Mouse (Mus musculus) fibroblast of lung, adult 2 months (primary cell): ENCODE results near the gene Dnajb4.

Experiments
- DNase-seq: peaks from one replicate; pipeline ENCODE4 v3.0.0-alpha.2; 2011; ENCODE audit warnings: low read depth

Gene Dnajb4

GRCm38 (mm10) chr3:152209967-152210634, at the start of gene Dnajb4, which contains the start of gene Fubp1:
Dnajb4 (minus strand) TSS chr3:152210302.
Fubp1 (plus strand) TSS chr3:152210422.
- DNase-seq: peak; percentile 97

- peak; percentile 59 for DNase-seq
Observed at GRCm38 (mm10) chr3:152259409-152259808, 49.3 kb upstream of the Dnajb4 start.

GRCm38 (mm10) chr3:152257528-152257927, 47.4 kb upstream of the Dnajb4 start:
- DNase-seq: no peak

- no peak for DNase-seq
Observed at GRCm38 (mm10) chr3:152250487-152250886, 40.4 kb upstream of the Dnajb4 start.

- DNase-seq: no peak
Observed at GRCm38 (mm10) chr3:152247708-152248107, 37.6 kb upstream of the Dnajb4 start.

GRCm38 (mm10) chr3:152245273-152245910, 35.3 kb upstream of the Dnajb4 start:
- DNase-seq: no peak

- no peak for DNase-seq
Observed at GRCm38 (mm10) chr3:152243304-152243703, 33.2 kb upstream of the Dnajb4 start.

- no peak for DNase-seq
Observed at GRCm38 (mm10) chr3:152241098-152241497, 31.0 kb upstream of the Dnajb4 start.

- no peak for DNase-seq
Observed at GRCm38 (mm10) chr3:152239592-152239991, 29.5 kb upstream of the Dnajb4 start.

- peak; percentile 26 for DNase-seq
Observed at GRCm38 (mm10) chr3:152238836-152239235, 28.7 kb upstream of the Dnajb4 start.

GRCm38 (mm10) chr3:152235805-152236204, 25.7 kb upstream of the Dnajb4 start:
- no peak for DNase-seq

GRCm38 (mm10) chr3:152235238-152235637, 25.1 kb upstream of the Dnajb4 start:
- DNase-seq: no peak

- DNase-seq: no peak
Observed at GRCm38 (mm10) chr3:152231333-152232100, 21.4 kb upstream of the Dnajb4 start.

GRCm38 (mm10) chr3:152229271-152229670, 19.2 kb upstream of the Dnajb4 start:
- no peak for DNase-seq

- DNase-seq: no peak
Observed at GRCm38 (mm10) chr3:152228843-152229242, 18.7 kb upstream of the Dnajb4 start.

GRCm38 (mm10) chr3:152225906-152226305, 15.8 kb upstream of the Dnajb4 start:
- no peak for DNase-seq

GRCm38 (mm10) chr3:152224918-152225317, 14.8 kb upstream of the Dnajb4 start:
- no peak for DNase-seq

- no peak for DNase-seq
Observed at GRCm38 (mm10) chr3:152213416-152213815, 3.3 kb upstream of the Dnajb4 start.

- DNase-seq: no peak
Observed at GRCm38 (mm10) chr3:152211731-152212279, 1.7 kb upstream of the Dnajb4 start.

GRCm38 (mm10) chr3:152210728-152211391, 758 bp upstream of the Dnajb4 start:
- DNase-seq: no peak

GRCm38 (mm10) chr3:152209177-152209966, 730 bp downstream of the Dnajb4 start:
- DNase-seq: no peak
